Mouse (Mus musculus): ENCODE measurements around the gene Chmp2b.

Gene Chmp2b

GRCm38 (mm10) chr16:65526004-65526403, 36.5 kb downstream of the Chmp2b start:
- DNase-seq: no peak

- DNase-seq: no peak
Measured at GRCm38 (mm10) chr16:65520211-65520610, 42.3 kb downstream of the Chmp2b start, which contains the start of gene Pou1f1. TSS of gene Pou1f1 (plus strand) at chr16:65520511.

- DNase-seq: no peak
Measured at GRCm38 (mm10) chr16:65514223-65514622, 48.3 kb downstream of the Chmp2b start.

GRCm38 (mm10) chr16:65497049-65497448, 65.5 kb downstream of the Chmp2b start:
- peak in 1 of 2 experiments; percentile 26 for DNase-seq

- no peak for DNase-seq
Measured at GRCm38 (mm10) chr16:65496030-65496429, 66.5 kb downstream of the Chmp2b start.
